Mouse (Mus musculus): Measurements from ENCODE around the gene Il1b.

Gene Il1b

GRCm38 (mm10) chr2:129371039-129371438, at the start of gene Il1b:
Il1b (minus strand) TSS chr2:129371139.
- DNase-seq (ENCODE audit: low spot score), result no peak

- DNase-seq (ENCODE audit: low spot score), result no peak
Observed at GRCm38 (mm10) chr2:129419361-129419880, 48.5 kb upstream of the Il1b start.

GRCm38 (mm10) chr2:129414593-129414992, 43.7 kb upstream of the Il1b start:
- no peak for DNase-seq (ENCODE audit: low spot score)

GRCm38 (mm10) chr2:129413488-129413887, 42.5 kb upstream of the Il1b start:
- no peak for DNase-seq (ENCODE audit: low spot score)

GRCm38 (mm10) chr2:129411651-129412050, 40.7 kb upstream of the Il1b start:
- no peak for DNase-seq (ENCODE audit: low spot score)

- DNase-seq (ENCODE audit: low spot score), result no peak
Observed at GRCm38 (mm10) chr2:129410344-129410743, 39.4 kb upstream of the Il1b start.

GRCm38 (mm10) chr2:129408476-129408875, 37.5 kb upstream of the Il1b start:
- peak; percentile 24 for DNase-seq (ENCODE audit: low spot score)

GRCm38 (mm10) chr2:129407596-129407995, 36.7 kb upstream of the Il1b start:
- no peak for DNase-seq (ENCODE audit: low spot score)

- DNase-seq (ENCODE audit: low spot score), result no peak
Observed at GRCm38 (mm10) chr2:129406508-129406907, 35.6 kb upstream of the Il1b start.

GRCm38 (mm10) chr2:129403786-129404185, 32.8 kb upstream of the Il1b start:
- no peak for DNase-seq (ENCODE audit: low spot score)

- no peak for DNase-seq (ENCODE audit: low spot score)
Observed at GRCm38 (mm10) chr2:129402330-129402729, 31.4 kb upstream of the Il1b start.

GRCm38 (mm10) chr2:129401803-129402202, 30.9 kb upstream of the Il1b start:
- DNase-seq (ENCODE audit: low spot score), result no peak

GRCm38 (mm10) chr2:129398176-129398575, 27.2 kb upstream of the Il1b start:
- DNase-seq (ENCODE audit: low spot score), result no peak

GRCm38 (mm10) chr2:129393524-129393923, 22.6 kb upstream of the Il1b start:
- DNase-seq (ENCODE audit: low spot score), result no peak

GRCm38 (mm10) chr2:129390161-129390560, 19.2 kb upstream of the Il1b start:
- no peak for DNase-seq (ENCODE audit: low spot score)

- DNase-seq (ENCODE audit: low spot score), result no peak
Observed at GRCm38 (mm10) chr2:129389323-129389722, 18.4 kb upstream of the Il1b start.

GRCm38 (mm10) chr2:129385331-129385730, 14.4 kb upstream of the Il1b start:
- DNase-seq (ENCODE audit: low spot score), result no peak

GRCm38 (mm10) chr2:129384272-129384660, 13.3 kb upstream of the Il1b start:
- DNase-seq (ENCODE audit: low spot score), result no peak

GRCm38 (mm10) chr2:129383512-129384271, 12.8 kb upstream of the Il1b start:
- DNase-seq (ENCODE audit: low spot score), result no peak

- DNase-seq (ENCODE audit: low spot score), result no peak
Observed at GRCm38 (mm10) chr2:129380746-129381474, 10.0 kb upstream of the Il1b start.

- DNase-seq (ENCODE audit: low spot score), result no peak
Observed at GRCm38 (mm10) chr2:129380211-129380610, 9.3 kb upstream of the Il1b start.

GRCm38 (mm10) chr2:129373307-129373706, 2.4 kb upstream of the Il1b start:
- DNase-seq (ENCODE audit: low spot score), result no peak

- DNase-seq (ENCODE audit: low spot score), result no peak
Observed at GRCm38 (mm10) chr2:129369615-129370014, 1.3 kb downstream of the Il1b start.
